ENCODE assay signal across 10 mouse cellular contexts in the genomic region with DNA sequence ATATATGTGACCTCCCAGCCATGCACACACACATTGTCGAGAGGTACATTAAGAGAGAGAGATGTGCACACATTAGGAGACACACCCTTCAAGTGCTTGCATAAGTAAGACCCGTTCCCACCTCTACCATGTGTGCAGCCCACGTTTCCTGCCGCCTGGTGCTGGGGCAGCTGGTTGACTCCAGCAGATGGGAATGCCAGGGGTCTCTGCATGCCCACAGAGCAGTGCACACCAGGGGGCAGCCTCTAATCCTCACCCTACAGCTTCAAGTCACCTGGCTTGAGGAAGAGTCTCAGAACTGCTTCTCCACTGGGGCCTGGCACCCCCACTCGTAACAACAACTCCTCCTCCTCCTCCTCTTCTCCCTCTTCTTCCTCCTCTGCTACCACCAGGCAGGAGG. TPM values are rescaled to one million over a fixed set of nuclear protein-coding genes. Genes with fewer than 3 reads are reported as not detected.
DNase-seq lines count a peak whose midpoint lies in the region; ATAC-seq and TF ChIP-seq lines count a peak whose summit lies in the region.
"Had no signal": no experiment of that assay in that cellular context is flagged by ENCODE, and none has a peak within 500 bp of the region (broad histone marks: within the 10 kb centered on the region; RNA-seq: fewer than 3 reads in every experiment).

No protein-coding gene starts in this region.

- H3K4me1 ChIP-seq in megakaryocyte, embryonic 14.5 days = peaks cover 85% of the 10 kb centered on the region
- H3K4me1 ChIP-seq in heart, postnatal 0 days (ENCODE audit: control insufficient read depth, insufficient read depth) = peaks cover 86% of the 10 kb centered on the region
- H3K4me1 ChIP-seq in stomach, embryonic 14.5 days (ENCODE audit: control insufficient read depth, insufficient read depth, low read length) = peaks cover 59% of the 10 kb centered on the region

- TF ChIP-seq EP300 in heart, postnatal 0 days (IDR thresholded peaks at IDR 0.05; ENCODE audit: low read depth) = no peak

- H3K27ac ChIP-seq in gastrocnemius, adult 2 months = peak overlapping the region; percentile 80
- H3K27ac ChIP-seq in heart, postnatal 0 days (ENCODE audit: low read depth) = peak overlapping the region; percentile 41; the same call in 1 of the 2 replicates
- peak overlapping the region; percentile 45; the same call in 1 of the 2 replicates for H3K27ac ChIP-seq in stomach, embryonic 14.5 days (ENCODE audit: low read length)
- H3K27ac ChIP-seq: liver, embryonic 12.5 days had no signal

- peaks cover 60% of the 10 kb centered on the region for H3K27me3 ChIP-seq in megakaryocyte, embryonic 14.5 days (replicated peaks)
- H3K27me3 ChIP-seq in heart, postnatal 0 days (ENCODE audit: control insufficient read depth, insufficient read depth, low read length) = no peaks in the 10 kb centered on the region
- no peaks in the 10 kb centered on the region for H3K27me3 ChIP-seq in stomach, embryonic 14.5 days (ENCODE audit: control insufficient read depth, insufficient read depth, low read length)

- TF ChIP-seq CTCF in gastrocnemius, adult 2 months (IDR thresholded peaks at IDR 0.05) = no peak
- TF ChIP-seq CTCF in heart, postnatal 0 days (IDR thresholded peaks at IDR 0.05; ENCODE audit: low read depth) = no peak

- no peak for DNase-seq in gastrocnemius, adult 2 months
- DNase-seq in gastrocnemius, postnatal 4 days (ENCODE audit: low spot score in 2 of 2) = no peak
- DNase-seq in heart, postnatal 0 days (ENCODE audit: low spot score) = no peak
- no peak for DNase-seq in thymus, postnatal 4 days
- DNase-seq in embryo, embryonic 9.5 days (ENCODE audit: extremely low spot score) = no peak
- DNase-seq: adrenal gland, adult 2 months had no signal

- ATAC-seq in megakaryocyte, adult 5-6 weeks (ENCODE audit: poor library complexity, severe bottlenecking) = no peak
- ATAC-seq in heart, postnatal 0 days (ENCODE audit: insufficient read depth, low read depth) = no peak
- ATAC-seq in stomach, embryonic 14.5 days (ENCODE audit: insufficient number of reproducible peaks, insufficient read depth, low FRiP score, low read depth) = no peak; the same call in 1 of the 2 replicates
- ATAC-seq: liver, embryonic 12.5 days had no signal

- intact Hi-C loops in gastrocnemius, adult 2 months (cut with DNase I) = no loop called here

- H3K36me3 ChIP-seq in megakaryocyte, embryonic 14.5 days (replicated peaks; ENCODE audit: low read length) = peaks cover 14% of the 10 kb centered on the region
- no peaks in the 10 kb centered on the region for H3K36me3 ChIP-seq in heart, postnatal 0 days (replicated peaks; ENCODE audit: control insufficient read depth, insufficient read depth, low read length)
- no peaks in the 10 kb centered on the region for H3K36me3 ChIP-seq in stomach, embryonic 14.5 days (ENCODE audit: control insufficient read depth, insufficient read depth, low read length)
- H3K36me3 ChIP-seq: liver, embryonic 12.5 days had no signal

- peak overlapping the region; percentile 24; the same call in 1 of the 2 replicates for H3K4me2 ChIP-seq in heart, postnatal 0 days (ENCODE audit: low read depth, low read length)
- 0 out of 2 replicates have a peak overlapping the region, but pooled peaks have one; percentile 8 for H3K4me2 ChIP-seq in stomach, embryonic 14.5 days (replicated peaks; ENCODE audit: low read depth, low read length)
- H3K4me2 ChIP-seq: liver, embryonic 12.5 days had no signal

- no peak overlapping the region; the same call in 1 of the 2 replicates for H3K9ac ChIP-seq in heart, postnatal 0 days (replicated peaks; ENCODE audit: low read depth, low read length)
- no peak overlapping the region for H3K9ac ChIP-seq in stomach, embryonic 14.5 days (replicated peaks; ENCODE audit: low read depth, low read length)
- H3K9ac ChIP-seq: liver, embryonic 12.5 days had no signal

- H3K9me3 ChIP-seq in megakaryocyte, embryonic 14.5 days = no peaks in the 10 kb centered on the region
- no peaks in the 10 kb centered on the region for H3K9me3 ChIP-seq in heart, postnatal 0 days (replicated peaks; ENCODE audit: control insufficient read depth, low read length)
- no peaks in the 10 kb centered on the region for H3K9me3 ChIP-seq in stomach, embryonic 14.5 days (ENCODE audit: control insufficient read depth, low read depth, low read length)
- H3K9me3 ChIP-seq: liver, embryonic 12.5 days had no signal

- WGBS in heart, postnatal 0 days = 36% methylated on average over 5 of the region's 5 CpGs
- WGBS in stomach, embryonic 14.5 days = 21% methylated on average over 5 of the region's 5 CpGs

- H3K4me3 ChIP-seq in gastrocnemius, adult 2 months = peak overlapping the region; percentile 37
- H3K4me3 ChIP-seq in megakaryocyte, embryonic 14.5 days (replicated peaks) = peak overlapping the region; percentile 48
- H3K4me3 ChIP-seq in heart, postnatal 0 days (ENCODE audit: low read depth, low read length) = no peak overlapping the region
- no peak overlapping the region for H3K4me3 ChIP-seq in stomach, embryonic 14.5 days (ENCODE audit: low read depth, low read length)
- H3K4me3 ChIP-seq: liver, embryonic 12.5 days had no signal

RNA-seq across cellular contexts. Expression of a gene that starts 19.7 kb away (rescaled TPM):
- 1 to 10 TPM; 3.5 to 5.3 TPM for total RNA-seq in gastrocnemius, adult 2 months (2021)
- 10 to 100 TPM; 13.6 to 15.1 TPM for total RNA-seq in gastrocnemius, postnatal 4 days (2021)
- 10.2 and 26.1 TPM in 2 replicates for polyA plus RNA-seq in megakaryocyte, embryonic 14.5 days (2012; ENCODE audit: insufficient read depth, low replicate concordance)
- total RNA-seq in megakaryocyte, adult 5-6 weeks (2015) = 3.1 and 4.4 TPM in 2 replicates
- 1.3 and 1.7 TPM in 2 replicates for total RNA-seq in megakaryocyte, adult 5-6 weeks (2017)
- total RNA-seq in heart, postnatal 0 days (2014; rRNA removed; ENCODE audit: low replicate concordance) = 12.2 and 13.1 TPM in 2 replicates
- 2.8 and 3.5 TPM in 2 replicates for polyA plus RNA-seq in heart, postnatal 0 days (2015; fragmentation: Nextera tagmentation; extraction: Ambion mirVana)
- polyA plus RNA-seq in stomach, embryonic 14.5 days (2014; fragmentation: Nextera tagmentation; extraction: Ambion mirVana) = 12.2 and 13.4 TPM in 2 replicates

Comparison
In these comparisons a context has a peak if more than half of its experiments do, and no peak if none do; other contexts are left out.
1. H3K4me3 ChIP-seq: peak in gastrocnemius, adult 2 months (single experiment) and megakaryocyte, embryonic 14.5 days (single experiment); none in heart, postnatal 0 days (single experiment) and stomach, embryonic 14.5 days (single experiment).
2. Peak in every context shown above with its lines, with median percentiles within 50 percentile points of each other: H3K27ac ChIP-seq.